Mouse (Mus musculus) hindbrain, embryonic 12.5 days (tissue): Measurements from ENCODE around the gene H2-Oa. TPM values are rescaled to one million over a fixed set of nuclear protein-coding genes. Genes with fewer than 3 reads are reported as not detected.

Experiments
- ATAC-seq: fragments of 200-750 bp; cut with Nextera tagmentation; 2 replicates; pipeline ENCODE4 v1.8.0; 2017; ENCODE audit warnings: moderate TSS enrichment; ENCODE audit not compliant: low FRiP score
- H3K27ac ChIP-seq: fragments of 300-500 bp; sonication (generic); 2 replicates; pipeline ENCODE4 v1.5.1; 2016; ENCODE audit warnings: mild to moderate bottlenecking
- H3K27me3 ChIP-seq: fragments of 300-500 bp; sonication (generic); 2 replicates; pipeline ENCODE4 v1.6.1; 2016; ENCODE audit warnings: mild to moderate bottlenecking
- H3K36me3 ChIP-seq: fragments of 300-500 bp; sonication (generic); 2 replicates; pipeline ENCODE4 v1.6.1; 2016; ENCODE audit warnings: mild to moderate bottlenecking
- H3K4me1 ChIP-seq: fragments of 300-500 bp; sonication (generic); 2 replicates; pipeline ENCODE4 v1.6.1; 2016
- H3K4me2 ChIP-seq: fragments of 300-500 bp; sonication (generic); replicated peaks from 2 replicates; pipeline ENCODE4 v1.6.1; 2016; ENCODE audit warnings: mild to moderate bottlenecking
- H3K4me3 ChIP-seq: fragments of 300-500 bp; sonication (generic); 2 replicates; pipeline ENCODE4 v1.5.1; 2016; ENCODE audit warnings: mild to moderate bottlenecking
- H3K9ac ChIP-seq: fragments of 300-500 bp; sonication (generic); 2 replicates; pipeline ENCODE4 v1.6.1; 2016; ENCODE audit warnings: mild to moderate bottlenecking, moderate library complexity
- H3K9me3 ChIP-seq: fragments of 300-500 bp; sonication (generic); replicated peaks from 2 replicates; pipeline ENCODE4 v1.6.1; 2016; ENCODE audit warnings: mild to moderate bottlenecking
- WGBS: fragments of 180-500 bp; shearing (Covaris S2); methylation state at CpG from one replicate; pipeline ENCODE4 v1.1.7; 2016; 5-methylcytosine and 5-hydroxymethylcytosine counted together
- polyA plus RNA-seq: library from polyadenylated mRNA; unstranded; fragments of >200 nt; fragmentation: Nextera tagmentation; extraction: Ambion mirVana; gene quantifications from 2 replicates; pipeline ENCODE4 v1.2.1, GENCODE M21; 2016

The H2-Oa gene
- polyA plus RNA-seq, 1 experiment from 2014 or later, result 0.39 TPM

GRCm38 (mm10) chr17:34104804-34105203, 12.7 kb downstream of the H2-Oa start:
- WGBS, result 83% methylated on average over 9 of the region's 9 CpGs
- Histone ChIP-seq H3K9me3 (no peaks in the 10 kb centered on the region), H3K4me3 (no peak overlapping the region), H3K4me1 (no peaks in the 10 kb centered on the region), H3K4me2 (no peak overlapping the region), H3K9ac (no peak overlapping the region), H3K27ac (no peak overlapping the region), H3K27me3 (peaks cover 7% of the 10 kb centered on the region; the same call in 1 of the 2 replicates), H3K36me3 (peaks cover 9% of the 10 kb centered on the region)
- no peak for ATAC-seq

GRCm38 (mm10) chr17:34106555-34106954, 14.4 kb downstream of the H2-Oa start:
- Histone ChIP-seq H3K4me1 (0 out of 2 replicates have a peak, but pooled peaks cover 4% of the 10 kb centered on the region), H3K36me3 (peaks cover 27% of the 10 kb centered on the region), H3K4me2 (no peak overlapping the region), H3K9me3 (no peaks in the 10 kb centered on the region), H3K27ac (no peak overlapping the region), H3K4me3 (no peak overlapping the region), H3K27me3 (no peaks in the 10 kb centered on the region), H3K9ac (no peak overlapping the region)
- 91% methylated on average over 7 of the region's 7 CpGs for WGBS
- ATAC-seq, result no peak

GRCm38 (mm10) chr17:34107109-34107867, 15.1 kb downstream of the H2-Oa start:
- 87% methylated on average over 7 of the region's 7 CpGs for WGBS
- no peak for ATAC-seq
- H3K4me2 ChIP-seq, result no peak overlapping the region
- H3K27me3 ChIP-seq, result no peaks in the 10 kb centered on the region
- H3K36me3 ChIP-seq, result peaks cover 34% of the 10 kb centered on the region
- no peak overlapping the region for H3K27ac ChIP-seq
- no peak overlapping the region for H3K4me3 ChIP-seq
- H3K4me1 ChIP-seq, result 0 out of 2 replicates have a peak, but pooled peaks cover 6% of the 10 kb centered on the region
- no peaks in the 10 kb centered on the region for H3K9me3 ChIP-seq
- H3K9ac ChIP-seq, result no peak overlapping the region

- ATAC-seq, result no peak
- 89% methylated on average over 5 of the region's 6 CpGs for WGBS
Measured at GRCm38 (mm10) chr17:34108460-34108859, 16.3 kb downstream of the H2-Oa start.

GRCm38 (mm10) chr17:34109038-34109805, 17.1 kb downstream of the H2-Oa start:
- Histone ChIP-seq H3K9me3 (no peaks in the 10 kb centered on the region), H3K27me3 (no peaks in the 10 kb centered on the region), H3K9ac (no peak overlapping the region), H3K4me2 (no peak overlapping the region), H3K27ac (peak overlapping the region; percentile 36; the same call in 1 of the 2 replicates), H3K36me3 (peaks cover 53% of the 10 kb centered on the region), H3K4me1 (peaks cover 6% of the 10 kb centered on the region; the same call in 1 of the 2 replicates), H3K4me3 (no peak overlapping the region)
- ATAC-seq, result 0 out of 2 replicates have a peak, but pooled peaks have one; percentile 26
- 77% methylated on average over 14 of the region's 14 CpGs for WGBS

More at GRCm38 (mm10) chr17:34108460-34108859, 16.3 kb downstream of the H2-Oa start:
- Histone ChIP-seq H3K4me3 (no peak overlapping the region), H3K4me1 (peaks cover 6% of the 10 kb centered on the region; the same call in 1 of the 2 replicates), H3K36me3 (peaks cover 46% of the 10 kb centered on the region), H3K9me3 (no peaks in the 10 kb centered on the region), H3K9ac (no peak overlapping the region), H3K27me3 (no peaks in the 10 kb centered on the region), H3K4me2 (no peak overlapping the region), H3K27ac (no peak overlapping the region)

- H3K4me3 ChIP-seq, result no peak overlapping the region
- peaks cover 59% of the 10 kb centered on the region for H3K36me3 ChIP-seq
- H3K4me2 ChIP-seq, result no peak overlapping the region
- H3K9ac ChIP-seq, result no peak overlapping the region
- 69% methylated on average over 3 of the region's 3 CpGs for WGBS
- no peaks in the 10 kb centered on the region for H3K9me3 ChIP-seq
- H3K27me3 ChIP-seq, result no peaks in the 10 kb centered on the region
- peak overlapping the region; percentile 36; the same call in 1 of the 2 replicates for H3K27ac ChIP-seq
- peaks cover 8% of the 10 kb centered on the region for H3K4me1 ChIP-seq
- ATAC-seq, result 0 out of 2 replicates have a peak, but pooled peaks have one; percentile 19
Measured at GRCm38 (mm10) chr17:34109806-34110195, 17.7 kb downstream of the H2-Oa start.

GRCm38 (mm10) chr17:34110309-34110708, 18.2 kb downstream of the H2-Oa start:
- Histone ChIP-seq H3K4me3 (no peak overlapping the region), H3K36me3 (peaks cover 64% of the 10 kb centered on the region), H3K4me2 (no peak overlapping the region), H3K27me3 (no peaks in the 10 kb centered on the region), H3K4me1 (peaks cover 13% of the 10 kb centered on the region), H3K9me3 (no peaks in the 10 kb centered on the region), H3K9ac (no peak overlapping the region), H3K27ac (peak overlapping the region; percentile 44)
- no peak for ATAC-seq
- 71% methylated on average over 8 of the region's 8 CpGs for WGBS

GRCm38 (mm10) chr17:34114114-34114513, 22.0 kb downstream of the H2-Oa start:
- Histone ChIP-seq H3K9ac (no peak overlapping the region), H3K36me3 (peaks cover 94% of the 10 kb centered on the region), H3K27me3 (no peaks in the 10 kb centered on the region), H3K9me3 (no peaks in the 10 kb centered on the region), H3K4me2 (no peak overlapping the region), H3K27ac (no peak overlapping the region), H3K4me3 (no peak overlapping the region), H3K4me1 (peaks cover 34% of the 10 kb centered on the region)
- 92% methylated on average over 7 of the region's 7 CpGs for WGBS
- no peak for ATAC-seq

- no peak for ATAC-seq
- no peak overlapping the region; the same call in 1 of the 2 replicates for H3K27ac ChIP-seq
- 48% methylated on average over 7 of the region's 7 CpGs for WGBS
Measured at GRCm38 (mm10) chr17:34116736-34117370, 24.7 kb downstream of the H2-Oa start.

GRCm38 (mm10) chr17:34117421-34118112, 25.4 kb downstream of the H2-Oa start:
- peak overlapping the region; percentile 98 for H3K4me2 ChIP-seq
- no peak for ATAC-seq
- H3K4me3 ChIP-seq, result peak overlapping the region; percentile 99
- no peaks in the 10 kb centered on the region for H3K27me3 ChIP-seq
- peaks cover 60% of the 10 kb centered on the region for H3K36me3 ChIP-seq
- peaks cover 28% of the 10 kb centered on the region for H3K4me1 ChIP-seq
- H3K27ac ChIP-seq, result peak overlapping the region; percentile 100; the same call in 1 of the 2 replicates
- no peaks in the 10 kb centered on the region for H3K9me3 ChIP-seq
- 2% methylated on average over 5 of the region's 5 CpGs for WGBS
- H3K9ac ChIP-seq, result peak overlapping the region; percentile 98

More at GRCm38 (mm10) chr17:34116736-34117370, 24.7 kb downstream of the H2-Oa start:
- H3K4me1 ChIP-seq, result peaks cover 30% of the 10 kb centered on the region
- H3K4me3 ChIP-seq, result peak overlapping the region; percentile 99
- H3K27me3 ChIP-seq, result no peaks in the 10 kb centered on the region
- H3K36me3 ChIP-seq, result peaks cover 67% of the 10 kb centered on the region
- peak overlapping the region; percentile 98 for H3K4me2 ChIP-seq
- H3K9ac ChIP-seq, result peak overlapping the region; percentile 98
- no peaks in the 10 kb centered on the region for H3K9me3 ChIP-seq

- peak overlapping the region; percentile 98 for H3K4me2 ChIP-seq
- peaks cover 30% of the 10 kb centered on the region for H3K4me1 ChIP-seq
- no peaks in the 10 kb centered on the region for H3K27me3 ChIP-seq
- ATAC-seq, result no peak
- no peaks in the 10 kb centered on the region for H3K9me3 ChIP-seq
- H3K9ac ChIP-seq, result peak overlapping the region; percentile 98
- peak overlapping the region; percentile 99 for H3K4me3 ChIP-seq
- peaks cover 52% of the 10 kb centered on the region for H3K36me3 ChIP-seq
- H3K27ac ChIP-seq, result peak overlapping the region; percentile 100
- WGBS, result under 1% methylated on average over 64 of the region's 67 CpGs
Measured at GRCm38 (mm10) chr17:34118113-34118872, 26.2 kb downstream of the H2-Oa start.
